Mouse (Mus musculus): ENCODE data around the gene Art5. TPM values are rescaled to one million over a fixed set of nuclear protein-coding genes. Genes with fewer than 3 reads are reported as not detected.

Gene Art5
- polyA plus RNA-seq, 1 experiment, result 0.33 TPM

DNA sequence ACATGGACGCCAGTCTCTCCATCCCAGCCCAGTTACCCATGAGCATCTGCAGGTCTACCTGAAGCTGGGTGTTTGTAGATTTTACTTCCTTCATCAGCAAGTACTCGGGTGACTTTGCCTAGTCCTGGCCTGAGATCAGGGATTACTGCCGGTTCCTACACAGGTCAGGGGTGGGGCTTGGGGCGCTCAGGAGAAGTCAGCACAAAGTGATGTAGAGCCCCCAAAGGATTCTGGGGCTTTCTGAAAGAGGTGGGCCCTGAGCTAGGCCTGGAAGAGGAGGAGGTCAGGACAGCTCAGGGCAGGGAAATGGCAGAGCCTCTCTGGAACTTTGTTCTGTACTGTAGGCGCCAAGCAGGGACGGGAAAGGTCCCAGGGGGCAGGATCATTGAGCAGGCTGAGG lies 6.6 kb downstream of the Art5 start:
- 66% methylated on average over 6 of the region's 6 CpGs for WGBS
- TF ChIP-seq CTCF (conservative IDR thresholded peaks at IDR 0.05; ENCODE audit: insufficient read depth, insufficient read length, low read depth, low read length), result no peak
- no peak for TF ChIP-seq POLR2A (IDR thresholded peaks at IDR 0.05; ENCODE audit: low read depth, low read length)
- H3K4me1 ChIP-seq (ENCODE audit: control insufficient read depth, insufficient read depth, low read length), result peaks cover 4% of the 10 kb centered on the region; the same call in 1 of the 2 replicates
- H3K27ac ChIP-seq (ENCODE audit: insufficient read depth, low read depth, low read length), result no peak overlapping the region
- DNase-seq, result peak; percentile 15
- no peaks in the 10 kb centered on the region for H3K36me3 ChIP-seq (ENCODE audit: control insufficient read depth, insufficient read depth, low read length)
- H3K4me3 ChIP-seq (ENCODE audit: insufficient read depth, low read depth, low read length), result no peak overlapping the region
- H3K27me3 ChIP-seq (replicated peaks; ENCODE audit: control insufficient read depth, insufficient read depth, low read length), result no peaks in the 10 kb centered on the region

GRCm38 (mm10) chr7:102102241-102102640 lies 7.0 kb downstream of the Art5 start:
- Histone ChIP-seq H3K27me3 (replicated peaks; ENCODE audit: control insufficient read depth, insufficient read depth, low read length) (no peaks in the 10 kb centered on the region), H3K27ac (ENCODE audit: insufficient read depth, low read depth, low read length) (no peak overlapping the region), H3K4me1 (ENCODE audit: control insufficient read depth, insufficient read depth, low read length) (peaks cover 4% of the 10 kb centered on the region; the same call in 1 of the 2 replicates), H3K36me3 (ENCODE audit: control insufficient read depth, insufficient read depth, low read length) (no peaks in the 10 kb centered on the region), H3K4me3 (ENCODE audit: insufficient read depth, low read depth, low read length) (no peak overlapping the region)
- TF ChIP-seq POLR2A (IDR thresholded peaks at IDR 0.05; ENCODE audit: low read depth, low read length), result no peak
- TF ChIP-seq CTCF (conservative IDR thresholded peaks at IDR 0.05; ENCODE audit: insufficient read depth, insufficient read length, low read depth, low read length), result no peak
- DNase-seq, result no peak
- WGBS, result 81% methylated on average over 8 of the region's 8 CpGs

DNA sequence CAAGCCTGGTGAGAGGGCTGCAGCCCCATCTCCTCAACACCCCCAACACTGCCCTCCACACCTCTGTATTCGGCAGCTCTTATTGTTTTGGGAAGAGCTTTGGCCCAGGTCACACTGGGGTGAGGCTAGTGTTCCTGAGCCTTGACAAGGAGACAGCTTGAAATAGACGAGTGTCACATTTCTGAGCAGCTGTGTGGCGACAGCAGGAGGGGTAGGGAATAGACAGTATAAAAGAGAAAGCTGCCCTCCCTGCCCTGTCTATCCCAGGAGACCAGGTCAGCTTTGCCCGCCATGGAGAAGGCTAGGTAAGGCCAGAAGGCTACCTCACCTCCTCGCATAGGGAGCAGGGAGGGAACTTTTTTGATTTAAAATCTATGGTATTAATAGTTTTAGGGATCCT lies 7.8 kb downstream of the Art5 start, which contains the start of gene Art1:
Gene Art1, plus strand, starts transcription at position 257 of the 400 bp plus-strand sequence.
- no peak for DNase-seq
- H3K27ac ChIP-seq (ENCODE audit: insufficient read depth, low read depth, low read length), result no peak within 1 kb of the TSS
- no peak within 1 kb of the TSS for H3K4me3 ChIP-seq (ENCODE audit: insufficient read depth, low read depth, low read length)
- H3K27me3 ChIP-seq (replicated peaks; ENCODE audit: control insufficient read depth, insufficient read depth, low read length), result no peaks in the 10 kb centered on the region
- 84% methylated on average over 5 of the region's 5 CpGs for WGBS
- no peaks in the 10 kb centered on the region for H3K36me3 ChIP-seq (ENCODE audit: control insufficient read depth, insufficient read depth, low read length)
- H3K4me1 ChIP-seq (ENCODE audit: control insufficient read depth, insufficient read depth, low read length), result peaks cover 4% of the 10 kb centered on the region; the same call in 1 of the 2 replicates
- TF ChIP-seq POLR2A (IDR thresholded peaks at IDR 0.05; ENCODE audit: low read depth, low read length), result no peak
- no peak for TF ChIP-seq CTCF (conservative IDR thresholded peaks at IDR 0.05; ENCODE audit: insufficient read depth, insufficient read length, low read depth, low read length)

DNA sequence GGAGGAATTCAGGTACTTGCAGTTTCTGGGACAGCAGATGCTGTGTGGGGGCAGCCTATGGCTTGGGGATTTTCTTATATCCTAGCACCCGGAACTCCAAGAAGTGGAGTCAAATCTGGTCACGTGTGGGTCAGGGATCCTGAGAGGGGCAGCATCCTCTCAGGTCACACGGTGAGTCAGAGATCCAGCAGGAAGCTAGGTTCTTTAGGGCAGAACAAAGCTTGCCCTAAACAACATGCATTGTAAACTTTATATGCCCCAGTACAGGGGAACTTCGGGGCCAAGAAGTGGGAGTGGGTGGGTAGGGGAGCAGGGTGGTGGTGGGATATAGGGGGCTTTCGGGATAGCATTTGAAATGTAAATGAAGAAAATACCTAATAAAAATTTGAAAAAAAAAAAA lies 8.4 kb downstream of the Art5 start:
- Histone ChIP-seq H3K4me1 (ENCODE audit: control insufficient read depth, insufficient read depth, low read length) (peaks cover 4% of the 10 kb centered on the region; the same call in 1 of the 2 replicates), H3K4me3 (ENCODE audit: insufficient read depth, low read depth, low read length) (no peak overlapping the region), H3K27ac (ENCODE audit: insufficient read depth, low read depth, low read length) (no peak overlapping the region), H3K36me3 (ENCODE audit: control insufficient read depth, insufficient read depth, low read length) (no peaks in the 10 kb centered on the region), H3K27me3 (replicated peaks; ENCODE audit: control insufficient read depth, insufficient read depth, low read length) (no peaks in the 10 kb centered on the region)
- no peak for DNase-seq
- WGBS, result 65% methylated on average over 5 of the region's 5 CpGs
- TF ChIP-seq POLR2A (IDR thresholded peaks at IDR 0.05; ENCODE audit: low read depth, low read length), result no peak
- no peak for TF ChIP-seq CTCF (conservative IDR thresholded peaks at IDR 0.05; ENCODE audit: insufficient read depth, insufficient read length, low read depth, low read length)

DNA sequence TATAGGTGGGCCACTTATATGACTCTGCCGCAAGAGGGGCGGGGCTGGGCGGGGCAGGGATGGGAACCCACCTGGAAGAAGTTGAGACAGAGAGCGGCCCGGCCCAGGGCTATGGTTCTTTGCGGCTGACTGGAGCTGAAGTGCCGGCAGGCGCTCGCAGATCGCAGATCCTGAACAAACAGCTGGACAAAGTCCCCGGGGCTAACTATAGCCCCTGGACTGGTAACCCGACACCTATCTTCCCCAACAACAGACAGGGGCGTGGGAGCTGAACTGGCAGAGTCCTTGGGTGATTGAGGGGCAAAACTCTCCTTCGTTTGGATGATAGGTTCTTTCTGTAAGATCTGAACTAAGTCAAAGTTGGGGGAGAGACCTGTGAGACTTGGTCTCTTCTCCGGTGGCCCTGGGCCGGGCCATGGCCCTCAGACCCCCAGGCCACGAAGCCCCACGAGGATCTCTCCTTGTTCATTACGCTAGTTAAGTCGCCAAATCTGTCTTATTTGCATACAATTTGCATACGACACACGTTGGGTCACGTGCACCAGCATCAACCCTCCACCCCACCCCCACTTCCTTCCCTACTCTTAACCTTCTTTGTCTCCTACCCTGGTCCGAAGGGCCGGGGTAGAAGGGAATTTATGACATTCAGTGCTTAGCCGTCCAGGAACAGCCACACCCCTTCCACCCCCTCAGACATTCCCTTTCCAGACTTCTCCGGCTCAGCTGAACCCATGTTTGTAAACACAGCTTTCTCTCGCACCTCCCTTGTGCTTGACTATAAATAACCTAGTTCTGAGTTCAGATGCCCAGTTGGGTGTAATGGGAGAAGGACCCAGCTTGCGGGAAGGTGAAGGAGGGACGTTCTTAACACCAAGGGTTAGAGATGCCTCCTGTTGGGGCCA lies 9.3 kb downstream of the Art5 start:
- Histone ChIP-seq H3K27ac (ENCODE audit: insufficient read depth, low read depth, low read length) (no peak overlapping the region), H3K36me3 (ENCODE audit: control insufficient read depth, insufficient read depth, low read length) (no peaks in the 10 kb centered on the region), H3K4me1 (ENCODE audit: control insufficient read depth, insufficient read depth, low read length) (peaks cover 4% of the 10 kb centered on the region; the same call in 1 of the 2 replicates), H3K27me3 (replicated peaks; ENCODE audit: control insufficient read depth, insufficient read depth, low read length) (no peaks in the 10 kb centered on the region), H3K4me3 (ENCODE audit: insufficient read depth, low read depth, low read length) (peak overlapping the region; percentile 37)
- WGBS, result 9% methylated on average over 30 of the region's 30 CpGs
- DNase-seq, result peak; percentile 26
- TF ChIP-seq POLR2A (IDR thresholded peaks at IDR 0.05; ENCODE audit: low read depth, low read length) (no peak), CTCF (conservative IDR thresholded peaks at IDR 0.05; ENCODE audit: insufficient read depth, insufficient read length, low read depth, low read length) (no peak)

- Histone ChIP-seq H3K4me3 (ENCODE audit: insufficient read depth, low read depth, low read length) (no peak overlapping the region), H3K27ac (ENCODE audit: insufficient read depth, low read depth, low read length) (no peak overlapping the region), H3K4me1 (ENCODE audit: control insufficient read depth, insufficient read depth, low read length) (no peaks in the 10 kb centered on the region), H3K36me3 (ENCODE audit: control insufficient read depth, insufficient read depth, low read length) (no peaks in the 10 kb centered on the region), H3K27me3 (replicated peaks; ENCODE audit: control insufficient read depth, insufficient read depth, low read length) (no peaks in the 10 kb centered on the region)
- DNase-seq, result no peak
- WGBS, result 79% methylated on average over 4 of the region's 4 CpGs
- TF ChIP-seq CTCF (conservative IDR thresholded peaks at IDR 0.05; ENCODE audit: insufficient read depth, insufficient read length, low read depth, low read length), result no peak
- TF ChIP-seq POLR2A (IDR thresholded peaks at IDR 0.05; ENCODE audit: low read depth, low read length), result no peak
Measured at GRCm38 (mm10) chr7:102087336-102087735, 22.0 kb downstream of the Art5 start.

- H3K4me1 ChIP-seq (ENCODE audit: control insufficient read depth, insufficient read depth, low read length), result no peaks in the 10 kb centered on the region
- no peak for DNase-seq
- 0 out of 2 replicates have a peak, but pooled peaks cover 2% of the 10 kb centered on the region for H3K36me3 ChIP-seq (ENCODE audit: control insufficient read depth, insufficient read depth, low read length)
- H3K27me3 ChIP-seq (replicated peaks; ENCODE audit: control insufficient read depth, insufficient read depth, low read length), result no peaks in the 10 kb centered on the region
- H3K27ac ChIP-seq (ENCODE audit: insufficient read depth, low read depth, low read length), result no peak overlapping the region
- H3K4me3 ChIP-seq (ENCODE audit: insufficient read depth, low read depth, low read length), result no peak overlapping the region
- TF ChIP-seq POLR2A (IDR thresholded peaks at IDR 0.05; ENCODE audit: low read depth, low read length) (no peak), CTCF (conservative IDR thresholded peaks at IDR 0.05; ENCODE audit: insufficient read depth, insufficient read length, low read depth, low read length) (no peak)
- WGBS, result 86% methylated on average over 26 of the region's 26 CpGs
Measured at GRCm38 (mm10) chr7:102084041-102084696, 25.1 kb downstream of the Art5 start.

Measured in kidney, adult 2 months (tissue).